Mouse (Mus musculus): ENCODE data around the gene Aven. TPM values are rescaled to one million over a fixed set of nuclear protein-coding genes. Genes with fewer than 3 reads are reported as not detected.

Aven gene
- polyA plus RNA-seq, 1 experiment from 2014 or later: 8.3 TPM

GRCm38 (mm10) chr2:112561549-112561948 is 68.8 kb downstream of the Aven start:
- H3K4me2 ChIP-seq (ENCODE audit: low read length): no peak overlapping the region
- 89% methylated on average over 7 of the region's 7 CpGs for WGBS
- no peak for ATAC-seq (ENCODE audit: insufficient number of reproducible peaks, insufficient read depth, low FRiP score, low read depth)
- peaks cover 0 to 5% of the 10 kb centered on the region in 2 experiments; a peak in 1 of 4 replicates for H3K4me1 ChIP-seq (ENCODE audit: control insufficient read depth in 2 of 2, insufficient read depth in 2 of 2, low read length in 2 of 2)
- no peaks in the 10 kb centered on the region for H3K9me3 ChIP-seq (ENCODE audit: control insufficient read depth, low read length)
- no peak overlapping the region for H3K27ac ChIP-seq (replicated peaks in 1 of 2; ENCODE audit: control insufficient read depth in 1 of 2, insufficient read depth in 1 of 2, low read depth in 2 of 2, low read length in 2 of 2)
- no peaks in the 10 kb centered on the region for H3K36me3 ChIP-seq (ENCODE audit: control insufficient read depth, insufficient read depth, low read length)
- no peaks in the 10 kb centered on the region for H3K27me3 ChIP-seq (ENCODE audit: control insufficient read depth, insufficient read depth, low read length)
- H3K4me3 ChIP-seq (ENCODE audit: control insufficient read depth in 1 of 2, insufficient read depth in 1 of 2, low read depth in 1 of 2, low read length in 2 of 2): no peak overlapping the region
- no peak overlapping the region for H3K9ac ChIP-seq (ENCODE audit: low read length)

GRCm38 (mm10) chr2:112565060-112565459 is 72.3 kb downstream of the Aven start:
- peaks cover 0 to 5% of the 10 kb centered on the region in 2 experiments; a peak in 1 of 4 replicates for H3K4me1 ChIP-seq (ENCODE audit: control insufficient read depth in 2 of 2, insufficient read depth in 2 of 2, low read length in 2 of 2)
- no peaks in the 10 kb centered on the region for H3K9me3 ChIP-seq (ENCODE audit: control insufficient read depth, low read length)
- no peak overlapping the region for H3K9ac ChIP-seq (ENCODE audit: low read length)
- H3K4me3 ChIP-seq (ENCODE audit: control insufficient read depth in 1 of 2, insufficient read depth in 1 of 2, low read depth in 1 of 2, low read length in 2 of 2): no peak overlapping the region
- H3K27me3 ChIP-seq (ENCODE audit: control insufficient read depth, insufficient read depth, low read length): no peaks in the 10 kb centered on the region
- no peak overlapping the region for H3K27ac ChIP-seq (replicated peaks in 1 of 2; ENCODE audit: control insufficient read depth in 1 of 2, insufficient read depth in 1 of 2, low read depth in 2 of 2, low read length in 2 of 2)
- WGBS: 96% methylated on average over 1 of the region's 1 CpGs
- no peaks in the 10 kb centered on the region for H3K36me3 ChIP-seq (ENCODE audit: control insufficient read depth, insufficient read depth, low read length)
- ATAC-seq (ENCODE audit: insufficient number of reproducible peaks, insufficient read depth, low FRiP score, low read depth): no peak
- H3K4me2 ChIP-seq (ENCODE audit: low read length): no peak overlapping the region

GRCm38 (mm10) chr2:112566290-112567085 is 73.7 kb downstream of the Aven start:
- H3K9me3 ChIP-seq (ENCODE audit: control insufficient read depth, low read length): no peaks in the 10 kb centered on the region
- WGBS: 82% methylated on average over 4 of the region's 4 CpGs
- no peak overlapping the region for H3K4me2 ChIP-seq (ENCODE audit: low read length)
- no peak overlapping the region for H3K9ac ChIP-seq (ENCODE audit: low read length)
- H3K4me1 ChIP-seq (ENCODE audit: control insufficient read depth in 2 of 2, insufficient read depth in 2 of 2, low read length in 2 of 2): peaks cover 0 to 5% of the 10 kb centered on the region in 2 experiments; a peak in 1 of 4 replicates
- no peak for ATAC-seq (ENCODE audit: insufficient number of reproducible peaks, insufficient read depth, low FRiP score, low read depth)
- no peak overlapping the region for H3K4me3 ChIP-seq (ENCODE audit: control insufficient read depth in 1 of 2, insufficient read depth in 1 of 2, low read depth in 1 of 2, low read length in 2 of 2)
- H3K36me3 ChIP-seq (ENCODE audit: control insufficient read depth, insufficient read depth, low read length): no peaks in the 10 kb centered on the region
- H3K27ac ChIP-seq (replicated peaks in 1 of 2; ENCODE audit: control insufficient read depth in 1 of 2, insufficient read depth in 1 of 2, low read depth in 2 of 2, low read length in 2 of 2): no peak overlapping the region
- H3K27me3 ChIP-seq (ENCODE audit: control insufficient read depth, insufficient read depth, low read length): no peaks in the 10 kb centered on the region

GRCm38 (mm10) chr2:112567786-112568185 is 75.0 kb downstream of the Aven start:
- peaks cover 0 to 5% of the 10 kb centered on the region in 2 experiments; a peak in 1 of 4 replicates for H3K4me1 ChIP-seq (ENCODE audit: control insufficient read depth in 2 of 2, insufficient read depth in 2 of 2, low read length in 2 of 2)
- WGBS: 70% methylated on average over 4 of the region's 4 CpGs
- H3K36me3 ChIP-seq (ENCODE audit: control insufficient read depth, insufficient read depth, low read length): no peaks in the 10 kb centered on the region

GRCm38 (mm10) chr2:112590985-112591384 is 98.2 kb downstream of the Aven start:
- Histone ChIP-seq H3K4me3 (ENCODE audit: control insufficient read depth in 1 of 2, insufficient read depth in 1 of 2, low read depth in 1 of 2, low read length in 2 of 2) (no peak overlapping the region), H3K9ac (ENCODE audit: low read length) (no peak overlapping the region), H3K4me2 (ENCODE audit: low read length) (no peak overlapping the region), H3K27me3 (ENCODE audit: control insufficient read depth, insufficient read depth, low read length) (no peaks in the 10 kb centered on the region), H3K4me1 (ENCODE audit: control insufficient read depth in 2 of 2, insufficient read depth in 2 of 2, low read length in 2 of 2) (no peaks in the 10 kb centered on the region), H3K36me3 (ENCODE audit: control insufficient read depth, insufficient read depth, low read length) (no peaks in the 10 kb centered on the region), H3K9me3 (ENCODE audit: control insufficient read depth, low read length) (no peaks in the 10 kb centered on the region), H3K27ac (replicated peaks in 1 of 2; ENCODE audit: control insufficient read depth in 1 of 2, insufficient read depth in 1 of 2, low read depth in 2 of 2, low read length in 2 of 2) (no peak overlapping the region)
- no peak for ATAC-seq (ENCODE audit: insufficient number of reproducible peaks, insufficient read depth, low FRiP score, low read depth)
- 73% methylated on average over 7 of the region's 7 CpGs for WGBS

More at GRCm38 (mm10) chr2:112567786-112568185, 75.0 kb downstream of the Aven start:
- Histone ChIP-seq H3K27ac (replicated peaks in 1 of 2; ENCODE audit: control insufficient read depth in 1 of 2, insufficient read depth in 1 of 2, low read depth in 2 of 2, low read length in 2 of 2) (no peak overlapping the region), H3K4me2 (ENCODE audit: low read length) (no peak overlapping the region), H3K27me3 (ENCODE audit: control insufficient read depth, insufficient read depth, low read length) (no peaks in the 10 kb centered on the region), H3K9me3 (ENCODE audit: control insufficient read depth, low read length) (no peaks in the 10 kb centered on the region), H3K4me3 (ENCODE audit: control insufficient read depth in 1 of 2, insufficient read depth in 1 of 2, low read depth in 1 of 2, low read length in 2 of 2) (no peak overlapping the region), H3K9ac (ENCODE audit: low read length) (no peak overlapping the region)
- ATAC-seq (ENCODE audit: insufficient number of reproducible peaks, insufficient read depth, low FRiP score, low read depth): no peak

- H3K27ac ChIP-seq (replicated peaks in 1 of 2; ENCODE audit: control insufficient read depth in 1 of 2, insufficient read depth in 1 of 2, low read depth in 2 of 2, low read length in 2 of 2): no peak overlapping the region
- no peak for ATAC-seq (ENCODE audit: insufficient number of reproducible peaks, insufficient read depth, low FRiP score, low read depth)
- 73% methylated on average over 6 of the region's 6 CpGs for WGBS
- no peaks in the 10 kb centered on the region for H3K4me1 ChIP-seq (ENCODE audit: control insufficient read depth in 2 of 2, insufficient read depth in 2 of 2, low read length in 2 of 2)
- H3K27me3 ChIP-seq (ENCODE audit: control insufficient read depth, insufficient read depth, low read length): no peaks in the 10 kb centered on the region
- no peak overlapping the region for H3K4me3 ChIP-seq (ENCODE audit: control insufficient read depth in 1 of 2, insufficient read depth in 1 of 2, low read depth in 1 of 2, low read length in 2 of 2)
- H3K9me3 ChIP-seq (ENCODE audit: control insufficient read depth, low read length): no peaks in the 10 kb centered on the region
- no peak overlapping the region for H3K4me2 ChIP-seq (ENCODE audit: low read length)
- H3K36me3 ChIP-seq (ENCODE audit: control insufficient read depth, insufficient read depth, low read length): no peaks in the 10 kb centered on the region
- H3K9ac ChIP-seq (ENCODE audit: low read length): no peak overlapping the region
These were observed 98.7 kb downstream of the Aven start for GRCm38 (mm10) chr2:112591451-112591871.

GRCm38 (mm10) chr2:112593322-112593721 is 100.6 kb downstream of the Aven start:
- ATAC-seq (ENCODE audit: insufficient number of reproducible peaks, insufficient read depth, low FRiP score, low read depth): no peak

More at GRCm38 (mm10) chr2:112593322-112593721, 100.6 kb downstream of the Aven start:
- WGBS: 69% methylated on average over 2 of the region's 2 CpGs
- Histone ChIP-seq H3K9ac (ENCODE audit: low read length) (no peak overlapping the region), H3K4me2 (ENCODE audit: low read length) (no peak overlapping the region), H3K27ac (replicated peaks in 1 of 2; ENCODE audit: control insufficient read depth in 1 of 2, insufficient read depth in 1 of 2, low read depth in 2 of 2, low read length in 2 of 2) (no peak overlapping the region), H3K4me3 (ENCODE audit: control insufficient read depth in 1 of 2, insufficient read depth in 1 of 2, low read depth in 1 of 2, low read length in 2 of 2) (no peak overlapping the region), H3K4me1 (ENCODE audit: control insufficient read depth in 2 of 2, insufficient read depth in 2 of 2, low read length in 2 of 2) (no peaks in the 10 kb centered on the region), H3K27me3 (ENCODE audit: control insufficient read depth, insufficient read depth, low read length) (no peaks in the 10 kb centered on the region), H3K9me3 (ENCODE audit: control insufficient read depth, low read length) (no peaks in the 10 kb centered on the region), H3K36me3 (ENCODE audit: control insufficient read depth, insufficient read depth, low read length) (no peaks in the 10 kb centered on the region)
